Mouse (Mus musculus): ENCODE measurements around the gene Hs6st1.

Gene Hs6st1

DNA sequence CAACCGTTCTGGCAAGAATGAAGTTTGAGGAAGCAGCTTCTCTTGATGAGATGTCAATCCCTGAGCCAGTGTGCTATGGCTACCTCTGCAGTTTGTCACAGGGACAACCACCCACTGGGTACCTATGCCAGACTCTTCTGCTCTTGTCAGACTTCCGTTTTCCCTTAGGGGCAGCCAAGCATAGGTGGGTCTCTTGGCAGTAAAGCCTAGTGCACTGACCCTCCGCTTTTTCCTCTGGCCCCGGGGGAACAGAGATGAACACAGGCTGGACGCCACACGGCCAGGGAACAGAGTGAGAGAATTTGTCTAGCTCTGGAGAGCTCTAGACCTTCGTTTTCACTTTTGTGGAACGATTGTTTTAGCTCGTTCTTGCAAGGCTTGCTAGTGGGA is 2.4 kb upstream of the Hs6st1 start:
- DNase-seq: peak; percentile 16

DNA sequence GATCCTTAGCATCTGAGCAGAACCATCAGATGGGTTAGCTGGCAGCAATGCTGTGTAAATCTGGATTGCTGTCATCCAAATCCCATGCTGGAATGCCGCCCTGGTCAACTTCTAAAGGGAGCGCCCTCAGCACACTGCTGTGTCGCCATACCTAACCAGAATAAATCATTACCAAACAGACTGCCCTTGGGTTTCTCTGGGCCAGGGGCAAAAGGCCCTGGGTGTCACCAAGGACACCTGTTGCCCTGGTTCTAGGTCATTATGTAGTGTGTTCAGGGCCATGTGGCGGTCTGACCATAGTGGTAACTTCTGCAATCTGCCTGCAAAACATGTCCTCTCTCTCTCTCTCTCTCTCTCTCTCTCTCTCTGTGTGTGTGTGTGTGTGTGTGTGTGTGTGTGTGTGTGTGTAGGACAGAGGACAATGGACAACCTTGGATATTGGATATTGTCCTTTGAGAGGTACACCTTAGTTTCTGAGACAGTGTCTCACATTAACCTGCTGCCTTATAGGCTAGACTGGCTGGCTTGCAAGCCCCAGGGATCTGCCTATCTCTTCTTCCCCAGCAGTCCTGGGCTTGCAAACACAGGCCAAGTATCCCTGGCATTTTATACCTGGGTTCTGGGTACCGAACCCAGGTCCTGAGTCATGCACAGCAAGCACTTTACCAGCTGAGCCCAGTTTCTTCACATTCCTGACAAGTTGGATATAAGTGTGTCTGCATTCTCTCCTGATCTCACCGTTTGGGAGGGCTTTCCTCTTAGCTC is 1.8 kb upstream of the Hs6st1 start:
- DNase-seq: peak; percentile 60

DNA sequence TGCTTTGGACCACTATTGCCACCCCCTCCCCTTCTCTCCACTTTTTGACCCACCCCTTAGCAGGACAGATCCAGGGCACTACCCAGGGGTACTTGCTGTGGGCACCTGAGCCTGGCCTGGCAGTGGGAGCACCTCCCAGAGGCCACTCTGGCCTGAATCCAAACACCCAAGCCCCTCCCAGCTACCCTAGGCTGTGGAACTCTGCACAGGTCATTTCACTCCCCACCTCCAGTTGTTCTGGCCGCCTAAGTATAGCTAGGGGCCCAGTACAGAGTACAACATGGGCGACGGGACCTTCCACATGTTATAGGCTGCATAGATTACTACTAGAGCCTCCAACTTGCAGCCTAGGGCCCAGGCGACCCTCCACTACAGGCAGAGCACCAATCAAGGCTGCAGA is 999 bp upstream of the Hs6st1 start:
- DNase-seq: peak; percentile 66

DNA sequence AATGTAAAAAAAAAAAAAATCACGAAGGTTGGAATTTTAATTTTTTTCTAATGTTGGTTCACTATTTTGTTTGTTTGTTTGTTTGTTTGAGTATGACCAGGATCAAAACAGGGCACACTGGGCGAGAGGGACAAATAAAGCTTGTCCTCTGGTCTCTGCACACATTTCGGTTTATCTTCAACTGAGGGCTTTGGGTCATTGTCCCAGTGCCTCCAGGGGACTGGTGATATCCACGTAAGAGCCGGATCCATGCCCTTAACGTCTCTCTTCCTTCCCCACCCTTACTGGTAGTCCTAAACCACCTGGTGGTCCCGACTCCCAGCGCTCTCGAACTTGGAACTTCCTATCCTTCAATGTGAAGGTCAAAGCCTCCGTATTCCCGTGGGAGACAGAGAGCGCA is 589 bp upstream of the Hs6st1 start:
- no peak for DNase-seq

DNA sequence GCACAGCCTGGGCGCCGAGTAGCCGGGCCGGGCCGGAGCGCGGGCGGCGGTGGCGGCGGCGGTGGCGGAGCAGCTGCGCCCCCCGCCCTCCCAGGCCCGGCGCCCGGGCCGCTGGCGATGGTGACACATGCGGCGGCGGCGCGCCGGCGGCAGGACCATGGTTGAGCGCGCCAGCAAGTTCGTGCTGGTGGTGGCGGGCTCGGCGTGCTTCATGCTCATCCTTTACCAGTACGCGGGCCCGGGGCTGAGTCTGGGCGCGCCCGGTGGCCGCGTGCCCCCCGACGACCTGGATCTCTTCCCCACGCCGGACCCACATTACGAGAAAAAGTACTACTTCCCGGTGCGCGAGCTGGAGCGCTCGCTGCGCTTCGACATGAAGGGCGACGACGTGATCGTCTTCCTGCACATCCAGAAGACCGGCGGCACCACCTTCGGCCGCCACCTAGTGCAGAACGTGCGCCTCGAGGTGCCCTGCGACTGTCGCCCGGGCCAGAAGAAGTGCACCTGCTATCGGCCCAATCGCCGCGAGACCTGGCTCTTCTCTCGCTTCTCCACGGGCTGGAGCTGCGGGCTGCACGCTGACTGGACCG is 426 bp downstream of the Hs6st1 start:
- DNase-seq: peak; percentile 49

DNA sequence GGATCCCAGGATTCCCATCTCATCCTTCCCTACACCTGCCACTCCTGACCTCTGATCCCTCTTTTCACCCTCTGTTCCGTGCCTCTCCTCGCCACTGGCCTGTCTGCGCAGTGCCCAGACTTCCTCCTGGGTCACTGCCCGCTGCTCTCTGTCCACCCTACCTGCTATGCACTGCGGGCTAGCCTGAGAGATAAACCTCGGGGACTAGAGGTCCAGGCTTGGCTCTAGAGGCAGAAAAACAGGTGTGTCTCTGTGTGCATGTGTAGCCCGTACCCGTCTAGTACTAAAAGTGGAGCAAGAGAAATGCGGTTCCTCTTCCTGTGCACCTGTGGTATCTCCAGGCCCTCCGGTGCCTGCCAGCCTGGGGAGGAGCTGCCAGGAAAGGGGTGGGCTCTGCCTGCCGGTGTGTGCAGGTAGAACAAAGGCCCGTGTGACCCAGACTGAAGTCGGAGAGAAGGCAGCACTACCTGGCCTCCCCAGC is 1.1 kb downstream of the Hs6st1 start:
- DNase-seq: peak; percentile 70

DNA sequence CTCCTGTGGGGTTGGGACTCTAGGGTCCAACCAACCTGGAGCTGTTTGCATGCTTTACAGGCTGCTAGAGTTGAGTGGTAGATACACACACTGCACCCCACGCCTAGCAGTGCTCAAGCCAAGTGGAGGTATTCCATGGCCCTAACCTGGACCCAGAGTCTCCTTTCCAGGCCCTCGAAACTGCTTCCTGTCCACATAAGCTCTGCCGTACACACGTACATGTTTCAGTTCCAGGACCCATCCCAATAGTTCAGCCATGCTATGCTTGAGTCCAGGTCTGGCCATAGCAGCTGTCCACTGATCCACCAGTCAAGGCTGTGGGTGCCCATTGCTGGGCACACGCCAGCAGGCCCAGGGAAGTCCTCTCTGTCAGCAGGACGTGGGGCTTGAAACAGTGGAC is 2.0 kb downstream of the Hs6st1 start:
- DNase-seq: no peak

DNA sequence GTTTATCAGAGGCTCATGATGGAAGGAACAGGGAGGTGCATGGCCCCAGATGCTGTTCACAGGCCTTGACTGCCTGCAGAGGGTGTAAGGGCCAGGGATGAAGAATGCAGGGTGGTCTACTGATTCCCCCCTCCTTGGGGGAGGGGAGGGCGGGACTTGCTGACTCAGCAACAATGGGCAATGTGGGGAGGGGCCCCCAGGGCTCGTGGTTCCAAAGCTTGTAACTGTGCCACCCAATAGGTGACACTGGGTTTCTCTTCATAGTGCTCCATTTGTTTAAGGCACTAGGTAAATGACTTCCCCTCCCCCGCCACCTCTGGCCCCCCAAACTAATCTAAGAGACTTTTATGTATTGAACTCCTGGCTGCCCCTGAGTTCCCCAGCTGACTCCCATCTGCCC is 2.5 kb downstream of the Hs6st1 start:
- DNase-seq: peak; percentile 1

DNA sequence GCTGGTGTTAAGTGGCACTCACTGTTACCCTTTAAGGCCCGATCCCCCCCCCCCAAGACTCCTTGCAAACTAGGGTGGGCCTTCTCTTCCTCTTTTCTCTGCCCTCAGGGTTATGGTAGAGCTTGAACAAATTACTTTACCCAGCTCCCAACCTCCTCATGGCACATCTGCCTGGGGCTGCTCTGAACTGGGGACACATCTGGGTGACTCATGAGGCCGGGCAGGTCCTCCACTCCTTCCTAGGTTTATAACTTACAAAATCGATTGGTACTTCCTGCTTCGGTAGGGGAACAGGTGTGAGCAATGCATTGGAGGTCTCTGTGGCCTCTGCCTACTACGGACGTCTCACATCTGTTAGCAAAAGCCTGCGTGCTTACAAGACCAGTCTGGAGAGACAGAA is 3.0 kb downstream of the Hs6st1 start:
- no peak for DNase-seq

DNA sequence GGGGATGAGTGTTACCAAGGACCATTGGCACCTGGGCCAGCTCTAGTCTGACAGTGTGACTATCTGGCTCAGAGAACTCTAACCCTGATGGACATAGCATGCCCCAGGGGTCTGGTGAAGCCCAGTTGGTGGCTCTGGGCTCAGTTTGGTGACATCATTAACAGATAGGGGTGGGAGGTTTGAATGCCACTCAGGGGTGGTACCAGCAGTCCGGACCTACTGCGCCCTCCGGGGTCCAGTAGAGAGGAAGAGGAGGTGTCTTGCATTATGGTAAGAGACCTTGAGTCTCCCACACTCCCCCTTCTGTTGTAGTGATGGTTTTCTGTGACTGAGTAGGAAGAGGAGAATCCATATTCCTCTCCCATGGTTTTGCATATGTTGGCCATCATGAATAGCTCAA is 3.4 kb downstream of the Hs6st1 start:
- peak; percentile 19 for DNase-seq

DNA sequence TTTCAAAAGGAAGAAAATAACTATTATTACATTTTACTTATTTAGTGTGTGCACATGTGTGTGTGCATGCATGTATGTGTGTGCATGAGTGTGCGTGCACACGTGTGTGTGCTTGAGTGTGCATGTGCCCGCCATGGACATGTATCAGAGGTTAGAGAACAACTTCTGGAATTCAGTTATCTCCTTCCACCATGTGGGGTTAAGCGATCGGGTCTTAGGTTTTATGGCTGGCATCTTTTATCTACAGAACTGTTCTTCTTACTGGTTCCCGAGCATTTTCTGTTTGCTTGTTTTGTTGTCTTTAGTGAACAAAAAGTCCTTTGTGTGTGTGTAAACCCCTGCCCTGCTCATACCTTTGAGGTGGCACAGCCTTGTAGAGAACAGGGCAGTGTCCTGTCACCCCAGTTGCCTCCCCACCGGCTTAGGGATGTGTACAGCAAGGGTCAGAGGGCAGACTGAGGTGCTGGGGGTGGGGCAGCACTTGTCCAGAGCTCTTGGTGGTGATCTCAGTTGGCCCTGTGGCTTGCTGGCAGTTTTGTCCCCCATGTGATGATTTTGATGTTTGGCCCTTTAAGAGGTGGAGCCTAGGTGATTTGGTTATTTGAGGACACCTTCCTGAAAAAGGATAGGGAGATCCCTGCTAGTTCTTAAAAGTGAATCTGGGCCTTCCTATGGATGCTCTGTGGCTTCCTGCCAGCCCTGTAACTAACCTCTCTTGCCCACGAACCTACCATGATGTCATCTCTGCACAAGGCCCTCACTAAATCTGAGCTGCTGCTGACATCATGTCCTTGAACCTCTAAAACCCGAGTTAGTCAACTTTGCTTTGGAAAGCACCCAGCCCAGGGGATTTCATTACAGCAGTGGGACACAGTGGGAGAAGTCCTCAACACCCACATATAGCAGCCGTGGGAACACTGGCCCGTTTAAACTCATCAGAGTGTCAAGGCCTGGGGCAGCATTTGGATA is 4.7 kb downstream of the Hs6st1 start:
- peak; percentile 49 for DNase-seq

DNA sequence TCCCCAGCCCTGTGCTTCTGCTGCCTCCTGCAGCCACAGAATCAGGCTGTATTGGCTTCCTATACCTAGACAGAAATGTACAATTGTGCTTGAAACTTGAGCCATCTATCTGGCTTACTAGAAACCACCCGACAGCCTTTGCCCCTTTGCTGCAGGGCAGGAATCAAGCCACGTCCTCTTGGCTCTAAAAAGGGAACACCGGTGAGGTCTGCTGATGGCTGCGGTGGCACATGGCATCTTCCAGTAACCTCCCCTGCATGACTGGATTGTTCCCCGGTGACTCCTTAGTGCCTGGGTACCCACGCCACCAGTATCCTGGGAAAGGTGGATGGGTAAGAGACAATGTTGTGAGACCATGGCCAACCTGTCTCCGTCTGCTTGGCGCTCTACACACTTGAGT is 5.4 kb downstream of the Hs6st1 start:
- DNase-seq: peak; percentile 40

DNA sequence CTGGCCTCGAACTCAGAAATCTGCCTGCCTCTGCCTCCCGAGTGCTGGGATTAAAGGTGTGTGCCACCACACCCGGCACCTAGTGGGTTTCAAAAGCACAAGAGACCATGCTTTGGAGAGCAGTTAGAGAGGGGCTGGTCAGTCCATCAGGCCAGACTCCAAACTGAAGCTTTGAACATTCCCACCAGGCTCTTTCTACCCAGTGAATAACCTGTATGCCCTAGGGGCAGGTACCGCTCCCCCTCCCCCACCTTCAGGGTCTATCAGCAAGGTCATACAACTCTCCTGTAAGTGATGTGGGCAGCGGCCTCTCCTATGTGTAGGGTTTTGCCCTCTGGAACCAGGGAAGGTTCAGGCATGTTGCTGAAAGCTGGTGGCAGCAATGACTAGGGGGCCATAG is 6.0 kb downstream of the Hs6st1 start:
- DNase-seq: no peak

DNA sequence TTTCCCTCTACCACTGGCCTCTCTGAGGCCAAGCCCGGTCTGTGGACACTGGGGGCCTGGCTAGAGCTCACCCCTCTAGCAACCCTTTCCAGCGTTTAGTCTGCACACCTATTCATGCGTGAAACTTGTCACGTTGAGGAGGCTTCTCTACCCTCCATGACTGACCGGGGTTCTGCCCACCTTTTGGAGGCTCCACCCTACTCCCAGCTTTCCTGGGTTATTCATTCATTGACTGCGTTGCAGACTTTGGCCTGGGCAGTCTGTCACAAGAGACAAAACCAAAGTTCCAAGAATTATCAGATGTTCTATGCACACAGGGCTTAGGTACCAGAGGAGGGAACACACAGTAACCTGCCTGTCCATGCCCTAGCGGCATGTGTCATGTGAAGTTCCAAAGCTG is 6.8 kb downstream of the Hs6st1 start:
- peak; percentile 88 for DNase-seq

DNA sequence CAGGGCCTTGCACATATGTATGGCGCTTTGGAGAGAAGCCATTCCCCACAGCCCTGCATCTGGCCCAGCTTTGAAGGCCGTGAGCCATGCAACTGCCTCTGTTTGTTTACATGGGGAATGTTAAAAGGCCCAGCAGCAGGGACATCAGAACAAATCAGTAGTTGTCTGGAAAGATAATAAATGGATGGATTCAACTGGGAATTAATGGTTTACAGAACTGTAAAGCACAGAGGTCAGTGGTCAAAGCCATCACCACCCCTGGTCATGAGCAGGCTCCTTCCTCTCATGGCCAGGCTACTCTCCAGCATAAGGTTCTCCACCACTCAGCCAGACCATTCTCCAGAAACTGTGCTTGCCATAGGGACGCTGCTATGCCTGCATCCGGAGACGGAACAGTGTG is 7.5 kb downstream of the Hs6st1 start:
- DNase-seq: peak; percentile 55

DNA sequence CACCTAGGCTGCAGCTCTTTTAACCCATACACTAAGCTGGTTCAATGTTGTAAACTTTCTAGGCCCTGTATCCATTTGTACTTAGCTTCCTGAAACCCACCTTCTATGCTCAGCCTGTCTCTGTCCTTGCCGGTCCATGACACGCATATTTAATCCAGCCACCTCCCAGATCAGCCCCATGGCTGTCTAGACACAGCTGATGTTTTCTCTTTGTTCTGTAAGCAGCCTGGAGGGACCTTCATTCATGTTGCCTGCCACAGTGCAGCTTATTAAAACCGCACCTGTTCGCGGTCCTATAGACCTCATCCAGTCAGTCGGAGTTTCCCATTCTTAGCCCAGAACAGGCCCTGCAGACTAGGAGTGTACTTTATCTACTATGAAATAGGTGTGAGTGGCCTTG is 8.9 kb downstream of the Hs6st1 start:
- no peak for DNase-seq

DNA sequence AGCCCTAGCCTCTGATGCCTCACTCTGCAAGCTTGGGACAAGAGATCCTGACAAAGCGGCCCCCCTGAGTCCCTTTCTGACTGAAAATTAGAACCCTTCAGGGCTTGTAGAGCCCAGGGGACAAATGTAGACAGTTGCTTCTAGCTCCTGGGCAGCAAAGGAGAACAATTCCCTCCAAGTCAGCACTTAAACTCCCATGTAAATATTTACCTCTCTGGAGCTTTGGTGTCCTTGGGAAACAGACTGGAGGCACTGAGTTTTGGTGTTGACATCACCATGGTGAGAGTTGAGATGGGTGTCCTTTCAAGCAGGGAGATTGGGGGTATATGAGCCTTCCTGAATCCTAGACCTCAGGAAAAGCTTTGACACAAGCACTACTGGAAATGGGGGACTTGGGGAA is 10.1 kb downstream of the Hs6st1 start:
- no peak for DNase-seq

DNA sequence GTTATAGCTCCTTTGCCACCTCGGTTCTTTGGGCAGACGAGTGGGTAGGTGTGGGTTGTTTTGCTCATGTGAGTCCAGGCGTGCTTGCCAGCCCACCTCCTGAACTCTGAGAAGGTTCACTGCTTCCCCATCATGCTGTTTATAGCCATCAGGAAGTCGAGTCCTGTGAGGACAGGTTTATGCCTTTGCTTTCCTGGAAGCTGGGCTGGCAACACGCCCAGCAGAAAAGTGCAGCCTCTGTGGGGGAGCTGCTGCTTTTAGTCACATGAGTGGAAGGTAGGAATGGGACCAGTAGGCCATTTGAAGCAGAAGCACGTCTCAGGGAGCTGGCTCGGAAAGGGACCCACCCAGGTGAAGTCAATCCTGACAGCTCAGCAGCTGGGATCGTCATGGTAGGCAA is 11.5 kb downstream of the Hs6st1 start:
- DNase-seq: peak; percentile 98

DNA sequence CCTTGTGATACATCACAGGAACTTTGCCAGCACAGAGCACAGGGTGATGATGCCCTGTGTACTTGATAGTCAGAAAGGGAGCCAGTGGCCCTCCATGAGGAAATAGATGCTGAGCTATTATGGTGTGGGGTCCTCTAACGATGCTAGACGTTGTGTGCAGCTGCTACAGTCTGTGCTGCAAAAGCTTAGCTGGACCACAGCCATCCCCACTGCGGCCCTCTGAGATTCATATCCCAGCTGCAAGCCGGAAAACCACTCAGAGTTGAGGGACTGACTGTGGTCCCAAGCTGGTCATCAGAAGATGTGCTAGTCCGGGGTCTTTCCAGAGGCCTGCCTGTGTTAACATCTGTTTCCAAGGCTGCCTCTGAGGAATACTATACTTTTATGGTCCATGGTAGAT is 12.8 kb downstream of the Hs6st1 start:
- DNase-seq: no peak

DNA sequence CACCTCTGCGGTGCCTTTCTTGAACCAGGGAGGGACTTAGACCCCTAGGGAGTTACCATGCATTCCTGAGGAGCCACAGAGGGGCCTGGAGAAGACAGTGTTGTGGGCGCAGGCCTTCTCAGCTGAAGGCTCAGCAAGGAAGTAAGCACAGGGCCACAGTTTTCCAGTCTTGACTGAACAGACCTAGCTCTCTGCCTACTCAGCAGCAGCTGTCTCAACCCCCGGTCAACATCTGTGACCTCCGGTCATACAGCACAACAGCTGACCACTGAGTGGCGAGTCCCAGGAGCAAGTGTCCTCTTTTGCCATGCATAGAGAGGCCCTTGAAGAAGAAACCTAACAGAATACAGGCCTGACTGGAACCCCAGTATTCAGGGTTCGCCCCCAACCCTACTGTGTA is 14.0 kb downstream of the Hs6st1 start:
- peak; percentile 59 for DNase-seq

DNA sequence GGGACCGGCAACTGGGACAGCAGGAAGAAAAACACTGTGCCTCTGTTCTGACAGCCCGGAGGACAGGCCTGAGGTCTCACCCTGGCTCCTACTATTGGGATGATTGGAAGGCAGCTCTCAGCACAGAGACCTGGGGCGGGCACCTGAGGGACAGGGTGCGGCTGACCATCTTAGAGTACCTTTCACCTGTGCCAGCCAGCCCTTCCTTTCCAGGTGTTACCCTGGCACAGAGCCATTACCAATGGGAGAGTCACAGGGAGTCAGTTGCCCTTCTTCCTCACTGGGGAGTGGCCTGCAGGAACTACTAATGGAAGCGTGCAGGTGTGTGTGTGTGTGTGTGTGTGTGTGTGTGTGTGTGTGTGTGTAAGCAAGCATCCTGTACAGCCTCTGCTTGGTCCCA is 15.4 kb downstream of the Hs6st1 start:
- DNase-seq: no peak

DNA sequence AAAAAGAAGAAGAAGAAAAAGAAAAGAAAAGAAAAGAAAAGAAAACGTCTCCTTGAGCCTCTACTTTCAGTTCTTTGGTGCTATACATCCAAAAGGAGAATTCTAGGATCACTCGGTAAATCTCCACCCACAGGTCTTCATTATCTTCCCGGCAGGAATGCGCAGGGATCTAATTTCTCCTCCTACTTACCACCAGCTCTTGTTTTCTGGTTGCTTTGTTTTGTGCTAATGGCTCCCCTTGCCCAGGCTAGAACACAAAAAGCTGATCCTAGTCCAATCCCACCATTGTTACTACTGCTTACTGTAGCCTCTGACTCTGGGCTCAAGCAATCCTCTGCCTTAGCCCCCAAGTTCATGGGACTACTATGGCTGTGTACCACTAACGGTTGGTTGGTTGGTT is 16.9 kb downstream of the Hs6st1 start:
- DNase-seq: no peak

DNA sequence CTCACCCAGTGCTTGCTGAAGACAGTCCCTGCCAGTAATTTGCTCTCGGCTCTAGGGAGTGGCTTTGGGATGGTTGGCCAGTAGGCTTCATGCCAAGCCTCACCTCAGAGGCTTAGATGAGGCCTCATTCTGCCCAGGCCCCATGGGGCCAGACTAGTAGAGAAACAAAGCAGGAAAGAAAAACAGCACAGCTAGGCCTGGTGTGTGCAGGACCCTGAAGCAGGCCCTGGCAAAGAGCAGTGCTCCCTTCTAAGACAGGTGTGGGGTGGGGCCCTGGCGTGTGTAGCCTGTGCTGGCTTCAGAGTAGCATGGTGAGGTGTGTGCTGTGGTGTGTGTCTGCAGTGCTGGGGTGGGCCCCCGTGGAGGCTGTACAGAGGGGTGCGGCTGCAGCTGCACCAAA is 20.2 kb downstream of the Hs6st1 start:
- DNase-seq: no peak

DNA sequence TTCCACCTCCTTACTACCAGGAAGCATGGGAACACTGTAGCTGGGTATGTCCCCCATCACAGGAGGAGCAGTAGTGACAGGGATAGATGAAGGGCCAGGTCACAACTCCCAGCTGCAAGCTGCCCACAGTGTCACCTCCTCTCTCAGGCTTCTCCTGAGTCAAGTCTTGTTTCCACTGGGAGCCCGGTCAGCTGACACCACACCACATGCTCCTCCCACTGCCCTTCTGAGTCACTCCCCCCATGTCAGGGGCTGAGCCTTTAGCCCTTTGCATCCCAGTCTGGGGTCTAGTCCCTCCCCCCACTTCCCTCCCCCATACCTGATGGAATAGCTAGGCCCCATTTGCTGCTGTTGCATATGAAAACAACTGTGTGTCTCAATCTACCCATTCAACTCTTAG is 21.3 kb downstream of the Hs6st1 start:
- no peak for DNase-seq

Data from kidney, adult 11 months (tissue).